Mouse (Mus musculus): Measurements from ENCODE around the gene Cldn14. TPM values are rescaled to one million over a fixed set of nuclear protein-coding genes. Genes with fewer than 3 reads are reported as not detected.
A peak's percentile ranks its signal among the peaks of the same experiment; 100 is the strongest.

Cldn14 gene
- polyA plus RNA-seq, 1 experiment from 2014 or later = not detected

DNA sequence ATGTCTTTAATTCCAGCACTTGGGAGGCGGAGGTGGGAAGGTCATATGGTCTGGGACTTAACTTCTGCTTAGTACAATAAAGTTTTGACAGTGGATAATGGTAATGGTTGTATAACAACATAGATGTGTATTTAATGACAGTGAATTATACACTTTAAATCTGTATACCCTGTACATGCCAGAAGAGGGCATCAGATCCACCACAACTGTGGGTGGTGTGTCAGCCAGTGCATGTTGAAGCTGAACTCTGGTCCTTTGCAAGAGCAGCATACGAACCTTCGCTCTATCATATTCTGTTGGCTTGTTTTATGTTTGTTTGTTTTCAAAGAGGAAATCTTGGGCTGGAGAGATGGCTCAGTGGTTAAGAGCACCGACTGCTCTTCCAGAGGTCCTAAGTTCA lies 61.2 kb downstream of the Cldn14 start:
- peaks cover 26% of the 10 kb centered on the region for H3K27me3 ChIP-seq (ENCODE audit: control insufficient read depth, insufficient read depth, low read length)
- ATAC-seq (ENCODE audit: insufficient number of reproducible peaks, insufficient read depth, low FRiP score, low read depth) = no peak

GRCm38 (mm10) chr16:93944301-93944700 lies 64.3 kb downstream of the Cldn14 start:
- no peaks in the 10 kb centered on the region for H3K9me3 ChIP-seq (ENCODE audit: control insufficient read depth, low read length)
- H3K4me1 ChIP-seq (ENCODE audit: control insufficient read depth in 2 of 2, insufficient read depth in 2 of 2, low read length in 2 of 2) = no peaks in the 10 kb centered on the region
- peaks cover 15% of the 10 kb centered on the region for H3K27me3 ChIP-seq (ENCODE audit: control insufficient read depth, insufficient read depth, low read length)
- H3K4me3 ChIP-seq (ENCODE audit: control insufficient read depth in 1 of 2, insufficient read depth in 1 of 2, low read depth in 1 of 2, low read length in 2 of 2) = no peak overlapping the region
- WGBS = 73% methylated on average over 6 of the region's 6 CpGs
- no peak for ATAC-seq (ENCODE audit: insufficient number of reproducible peaks, insufficient read depth, low FRiP score, low read depth)
- no peak overlapping the region for H3K4me2 ChIP-seq (ENCODE audit: low read length)
- H3K36me3 ChIP-seq (ENCODE audit: control insufficient read depth, insufficient read depth, low read length) = no peaks in the 10 kb centered on the region
- H3K27ac ChIP-seq (replicated peaks in 1 of 2; ENCODE audit: control insufficient read depth in 1 of 2, insufficient read depth in 1 of 2, low read depth in 2 of 2, low read length in 2 of 2) = no peak overlapping the region
- no peak overlapping the region for H3K9ac ChIP-seq (ENCODE audit: low read length)

More for the DNA sequence above, 61.2 kb downstream of the Cldn14 start:
- H3K4me1 ChIP-seq (ENCODE audit: control insufficient read depth in 2 of 2, insufficient read depth in 2 of 2, low read length in 2 of 2) = no peaks in the 10 kb centered on the region
- H3K9me3 ChIP-seq (ENCODE audit: control insufficient read depth, low read length) = no peaks in the 10 kb centered on the region
- H3K4me2 ChIP-seq (ENCODE audit: low read length) = no peak overlapping the region
- no peak overlapping the region for H3K9ac ChIP-seq (ENCODE audit: low read length)
- no peak overlapping the region for H3K27ac ChIP-seq (replicated peaks in 1 of 2; ENCODE audit: control insufficient read depth in 1 of 2, insufficient read depth in 1 of 2, low read depth in 2 of 2, low read length in 2 of 2)
- no peaks in the 10 kb centered on the region for H3K36me3 ChIP-seq (ENCODE audit: control insufficient read depth, insufficient read depth, low read length)
- 79% methylated on average over 4 of the region's 4 CpGs for WGBS
- H3K4me3 ChIP-seq (ENCODE audit: control insufficient read depth in 1 of 2, insufficient read depth in 1 of 2, low read depth in 1 of 2, low read length in 2 of 2) = no peak overlapping the region

DNA sequence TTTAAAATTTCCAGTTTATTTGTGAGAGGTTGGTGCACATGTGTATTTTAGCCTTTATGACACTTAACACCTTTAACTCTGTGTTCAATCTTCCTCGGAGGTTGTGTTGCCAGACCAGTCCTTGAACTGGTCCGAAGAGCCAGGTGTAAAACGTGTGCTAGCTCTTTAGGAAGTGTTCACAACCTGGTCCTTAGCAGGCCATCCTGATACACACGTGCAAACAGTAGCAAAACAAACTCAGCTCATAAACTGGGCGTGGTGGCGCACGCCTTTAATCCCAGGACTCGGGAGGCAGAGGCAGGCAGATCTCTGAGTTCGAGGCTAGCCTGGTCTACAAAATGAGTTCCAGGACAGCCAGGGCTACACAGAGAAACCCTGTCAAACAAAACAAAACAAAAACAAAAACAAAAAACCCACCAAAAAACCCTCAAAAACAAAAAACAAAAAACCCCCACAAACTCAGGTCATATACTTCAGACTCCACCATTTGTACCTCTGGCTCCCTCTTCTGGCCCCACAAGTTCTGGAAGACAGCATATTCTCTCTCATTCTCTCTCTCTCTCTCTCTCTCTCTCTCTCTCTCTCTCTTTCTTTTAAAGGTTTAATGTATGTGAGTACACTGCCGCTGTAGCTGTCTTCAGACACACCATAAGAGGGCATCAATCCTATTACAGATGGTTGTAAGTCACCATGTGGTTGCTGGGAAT lies 65.7 kb downstream of the Cldn14 start:
- Histone ChIP-seq H3K9ac (ENCODE audit: low read length) (no peak overlapping the region), H3K36me3 (ENCODE audit: control insufficient read depth, insufficient read depth, low read length) (no peaks in the 10 kb centered on the region), H3K9me3 (ENCODE audit: control insufficient read depth, low read length) (no peaks in the 10 kb centered on the region), H3K4me2 (ENCODE audit: low read length) (no peak overlapping the region), H3K27me3 (ENCODE audit: control insufficient read depth, insufficient read depth, low read length) (peaks cover 12% of the 10 kb centered on the region), H3K4me3 (ENCODE audit: control insufficient read depth in 1 of 2, insufficient read depth in 1 of 2, low read depth in 1 of 2, low read length in 2 of 2) (no peak overlapping the region), H3K4me1 (ENCODE audit: control insufficient read depth in 2 of 2, insufficient read depth in 2 of 2, low read length in 2 of 2) (no peaks in the 10 kb centered on the region), H3K27ac (replicated peaks in 1 of 2; ENCODE audit: control insufficient read depth in 1 of 2, insufficient read depth in 1 of 2, low read depth in 2 of 2, low read length in 2 of 2) (no peak overlapping the region)
- ATAC-seq (ENCODE audit: insufficient number of reproducible peaks, insufficient read depth, low FRiP score, low read depth) = no peak
- 90% methylated on average over 10 of the region's 10 CpGs for WGBS

DNA sequence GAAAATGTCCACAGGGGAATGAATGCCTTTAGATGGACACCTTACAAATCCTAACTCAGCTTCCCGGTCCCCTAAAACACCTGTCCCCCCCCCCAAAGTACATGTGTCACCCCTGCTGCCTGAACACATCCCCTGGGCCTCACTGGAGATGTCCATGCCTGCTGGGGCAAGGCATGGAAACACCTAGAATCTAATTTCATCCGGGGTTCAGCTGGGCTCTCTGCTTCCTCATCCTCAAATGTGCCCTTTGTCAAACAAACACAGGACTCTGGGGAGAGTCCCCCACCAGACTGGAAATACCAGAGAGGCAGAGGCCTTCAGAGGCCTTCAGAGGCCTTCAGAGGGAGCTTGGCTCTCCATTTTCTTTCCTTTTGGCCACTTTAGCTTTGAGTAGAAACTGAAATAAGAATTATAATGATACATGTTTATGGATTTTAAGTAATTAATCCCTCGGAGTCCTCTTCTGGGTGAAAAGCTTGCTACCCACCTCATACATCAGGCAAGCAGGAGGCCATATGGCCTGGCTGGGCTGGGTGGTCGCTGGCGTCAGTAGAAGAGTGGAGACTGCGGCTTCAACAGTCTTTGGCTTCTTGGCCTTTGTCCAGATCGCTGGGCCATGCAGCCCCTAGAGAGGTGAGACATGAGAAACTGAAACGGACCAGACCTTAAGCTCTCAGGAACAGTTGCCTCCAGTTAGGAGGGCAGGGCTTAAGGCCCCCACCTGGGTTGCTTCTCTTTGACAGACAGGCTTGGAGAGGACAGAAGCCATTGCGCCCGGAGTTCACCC lies 66.7 kb downstream of the Cldn14 start:
- Histone ChIP-seq H3K9me3 (ENCODE audit: control insufficient read depth, low read length) (no peaks in the 10 kb centered on the region), H3K27me3 (ENCODE audit: control insufficient read depth, insufficient read depth, low read length) (peaks cover 12% of the 10 kb centered on the region), H3K36me3 (ENCODE audit: control insufficient read depth, insufficient read depth, low read length) (no peaks in the 10 kb centered on the region), H3K4me1 (ENCODE audit: control insufficient read depth in 2 of 2, insufficient read depth in 2 of 2, low read length in 2 of 2) (no peaks in the 10 kb centered on the region), H3K4me3 (ENCODE audit: control insufficient read depth in 1 of 2, insufficient read depth in 1 of 2, low read depth in 1 of 2, low read length in 2 of 2) (no peak overlapping the region), H3K4me2 (ENCODE audit: low read length) (no peak overlapping the region), H3K9ac (ENCODE audit: low read length) (no peak overlapping the region), H3K27ac (replicated peaks in 1 of 2; ENCODE audit: control insufficient read depth in 1 of 2, insufficient read depth in 1 of 2, low read depth in 2 of 2, low read length in 2 of 2) (no peak overlapping the region)
- no peak for ATAC-seq (ENCODE audit: insufficient number of reproducible peaks, insufficient read depth, low FRiP score, low read depth)
- WGBS = 67% methylated on average over 10 of the region's 10 CpGs

- Histone ChIP-seq H3K27ac (replicated peaks in 1 of 2; ENCODE audit: control insufficient read depth in 1 of 2, insufficient read depth in 1 of 2, low read depth in 2 of 2, low read length in 2 of 2) (no peak overlapping the region), H3K4me3 (ENCODE audit: control insufficient read depth in 1 of 2, insufficient read depth in 1 of 2, low read depth in 1 of 2, low read length in 2 of 2) (no peak overlapping the region), H3K36me3 (ENCODE audit: control insufficient read depth, insufficient read depth, low read length) (no peaks in the 10 kb centered on the region), H3K9ac (ENCODE audit: low read length) (no peak overlapping the region), H3K27me3 (ENCODE audit: control insufficient read depth, insufficient read depth, low read length) (peaks cover 29% of the 10 kb centered on the region), H3K4me2 (ENCODE audit: low read length) (no peak overlapping the region), H3K9me3 (ENCODE audit: control insufficient read depth, low read length) (no peaks in the 10 kb centered on the region), H3K4me1 (ENCODE audit: control insufficient read depth in 2 of 2, insufficient read depth in 2 of 2, low read length in 2 of 2) (0 out of 4 replicates have a peak, but pooled peaks cover 0 to 1% of the 10 kb centered on the region in 2 experiments)
- 76% methylated on average over 4 of the region's 4 CpGs for WGBS
- ATAC-seq (ENCODE audit: insufficient number of reproducible peaks, insufficient read depth, low FRiP score, low read depth) = no peak
Measured at GRCm38 (mm10) chr16:93939961-93940360, 68.7 kb downstream of the Cldn14 start.

DNA sequence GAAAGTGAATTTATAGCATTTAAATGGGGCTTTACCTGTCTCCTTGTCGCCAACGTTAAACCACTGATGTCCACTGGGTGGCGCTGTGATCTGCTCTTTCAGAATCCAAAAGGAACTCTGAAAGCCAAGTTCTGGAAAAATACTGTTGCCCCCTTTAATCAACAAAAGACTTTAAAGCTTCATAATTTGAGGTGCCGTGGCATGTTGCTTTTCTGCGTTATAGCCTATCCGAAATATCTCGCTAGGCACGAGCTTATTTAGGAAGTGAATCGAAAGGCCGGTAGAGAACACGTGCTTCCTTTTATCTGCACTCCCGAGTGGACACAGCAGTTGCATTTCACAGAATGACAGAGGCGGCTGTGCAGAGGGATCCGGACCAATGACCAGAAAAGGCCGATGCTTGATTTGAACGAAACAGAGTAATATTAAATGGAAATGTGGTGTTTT lies 70.2 kb downstream of the Cldn14 start:
- H3K36me3 ChIP-seq (ENCODE audit: control insufficient read depth, insufficient read depth, low read length) = no peaks in the 10 kb centered on the region
- WGBS = 4% methylated on average over 16 of the region's 16 CpGs
- peak overlapping the region; percentile 32 to 41 for H3K4me3 ChIP-seq (ENCODE audit: control insufficient read depth in 1 of 2, insufficient read depth in 1 of 2, low read depth in 1 of 2, low read length in 2 of 2)
- H3K27me3 ChIP-seq (ENCODE audit: control insufficient read depth, insufficient read depth, low read length) = peaks cover 30% of the 10 kb centered on the region
- ATAC-seq (ENCODE audit: insufficient number of reproducible peaks, insufficient read depth, low FRiP score, low read depth) = no peak
- H3K4me1 ChIP-seq (ENCODE audit: control insufficient read depth in 2 of 2, insufficient read depth in 2 of 2, low read length in 2 of 2) = 0 out of 4 replicates have a peak, but pooled peaks cover 0 to 3% of the 10 kb centered on the region in 2 experiments
- H3K4me2 ChIP-seq (ENCODE audit: low read length) = peak overlapping the region; percentile 66
- no peak overlapping the region for H3K27ac ChIP-seq (replicated peaks in 1 of 2; ENCODE audit: control insufficient read depth in 1 of 2, insufficient read depth in 1 of 2, low read depth in 2 of 2, low read length in 2 of 2)
- H3K9me3 ChIP-seq (ENCODE audit: control insufficient read depth, low read length) = no peaks in the 10 kb centered on the region
- H3K9ac ChIP-seq (ENCODE audit: low read length) = peak overlapping the region; percentile 35

DNA sequence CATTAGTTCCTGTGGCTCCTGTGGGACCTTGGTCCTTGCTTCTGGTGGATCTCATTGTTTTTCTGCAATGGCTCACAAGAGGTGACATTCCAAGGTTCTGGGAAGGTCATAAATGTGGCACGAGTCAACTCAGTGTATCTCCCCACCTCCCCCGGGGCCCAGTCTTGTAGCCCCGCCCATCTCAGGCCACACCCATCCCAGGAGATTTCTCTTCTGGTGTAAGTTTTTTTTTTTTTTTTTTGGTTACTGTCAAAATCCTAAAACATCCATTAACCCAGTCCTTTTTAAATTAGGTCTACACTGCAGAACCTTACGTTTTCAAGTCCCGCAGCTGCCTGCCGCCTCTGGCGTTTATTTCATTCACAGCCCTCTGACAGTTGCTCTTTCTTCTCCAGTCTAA lies 73.6 kb downstream of the Cldn14 start:
- H3K36me3 ChIP-seq (ENCODE audit: control insufficient read depth, insufficient read depth, low read length) = no peaks in the 10 kb centered on the region
- H3K27me3 ChIP-seq (ENCODE audit: control insufficient read depth, insufficient read depth, low read length) = peaks cover 30% of the 10 kb centered on the region
- no peaks in the 10 kb centered on the region for H3K9me3 ChIP-seq (ENCODE audit: control insufficient read depth, low read length)
- no peak overlapping the region for H3K4me3 ChIP-seq (ENCODE audit: control insufficient read depth in 1 of 2, insufficient read depth in 1 of 2, low read depth in 1 of 2, low read length in 2 of 2)
- H3K4me2 ChIP-seq (ENCODE audit: low read length) = peak overlapping the region; percentile 5; the same call in 1 of the 2 replicates
- WGBS = 26% methylated on average over 7 of the region's 7 CpGs
- no peak overlapping the region for H3K9ac ChIP-seq (ENCODE audit: low read length)
- H3K4me1 ChIP-seq (ENCODE audit: control insufficient read depth in 2 of 2, insufficient read depth in 2 of 2, low read length in 2 of 2) = 0 out of 4 replicates have a peak, but pooled peaks cover 0 to 3% of the 10 kb centered on the region in 2 experiments
- H3K27ac ChIP-seq (replicated peaks in 1 of 2; ENCODE audit: control insufficient read depth in 1 of 2, insufficient read depth in 1 of 2, low read depth in 2 of 2, low read length in 2 of 2) = no peak overlapping the region
- ATAC-seq (ENCODE audit: insufficient number of reproducible peaks, insufficient read depth, low FRiP score, low read depth) = no peak

Measured in heart, embryonic 14.5 days (tissue).